Mouse (Mus musculus) MEL (cell line): ENCODE results near the gene Crygc. TPM values are rescaled to one million over a fixed set of nuclear protein-coding genes. Genes with fewer than 3 reads are reported as not detected.
A peak's percentile ranks its signal among the peaks of the same experiment; 100 is the strongest.

Experiments used
- DNase-seq: peaks from one replicate; pipeline ENCODE4 v3.0.0; 2011; ENCODE audit warnings: low read depth, low spot score
- H3K27ac ChIP-seq: 2 replicates; pipeline ENCODE4 v1.5.1; 2012; ENCODE audit warnings: low read depth, mild to moderate bottlenecking, control low read depth, low read length, moderate library complexity; ENCODE audit not compliant: control insufficient read depth
- H3K27me3 ChIP-seq, 2 experiments: fragments of 150-350 bp in 1 of 2; sonication (generic) in 1 of 2; 2 replicates each; pipeline ENCODE4 v1.6.1; 2012; ENCODE audit warnings: low read length in 2 of 2, mild to moderate bottlenecking in 2 of 2, improper control_type of control experiment in 1 of 2, moderate library complexity in 1 of 2; ENCODE audit not compliant: insufficient read depth in 2 of 2, control insufficient read depth in 1 of 2
- H3K36me3 ChIP-seq, 2 experiments: 2 replicates each; pipeline ENCODE4 v1.6.1; 2012 to 2014; ENCODE audit warnings: low read length in 2 of 2, improper control_type of control experiment in 1 of 2, inconsistent platforms in 1 of 2, mild to moderate bottlenecking in 1 of 2; ENCODE audit not compliant: insufficient read depth in 2 of 2, control insufficient read depth in 1 of 2
- H3K4me1 ChIP-seq, 2 experiments: fragments of 150-350 bp in 1 of 2; sonication (generic) in 1 of 2; 2 replicates each; pipeline ENCODE4 v1.6.1; 2012; ENCODE audit warnings: low read length in 2 of 2, improper control_type of control experiment in 1 of 2, mild to moderate bottlenecking in 1 of 2; ENCODE audit not compliant: insufficient read depth in 2 of 2, control insufficient read depth in 1 of 2
- H3K4me3 ChIP-seq, 2 experiments: fragments of 150-350 bp in 1 of 2; sonication (generic) in 1 of 2; 2 replicates each; pipeline ENCODE4 v1.5.1; 2012; ENCODE audit warnings: low read depth in 2 of 2, low read length in 2 of 2, mild to moderate bottlenecking in 2 of 2, moderate library complexity in 2 of 2, control low read depth in 1 of 2, improper control_type of control experiment in 1 of 2; ENCODE audit not compliant: control insufficient read depth in 1 of 2, insufficient read depth in 1 of 2
- H3K79me2 ChIP-seq: 2 replicates; pipeline ENCODE4 v1.6.1; 2012; ENCODE audit warnings: mild to moderate bottlenecking, low read length, moderate library complexity; ENCODE audit not compliant: control insufficient read depth, poor library complexity, insufficient read depth
- H3K9ac ChIP-seq: 2 replicates; pipeline ENCODE4 v1.6.1; 2012; ENCODE audit warnings: low read depth, mild to moderate bottlenecking, control low read depth, low read length, moderate library complexity; ENCODE audit not compliant: control insufficient read depth, poor library complexity, severe bottlenecking
- H3K9me3 ChIP-seq: fragments of 150-350 bp; sonication (generic); replicated peaks from 2 replicates; pipeline ENCODE4 v1.6.1; 2012; ENCODE audit warnings: mild to moderate bottlenecking, low read length, improper control_type of control experiment, moderate library complexity; ENCODE audit not compliant: insufficient read depth
- CHD2 ChIP-seq: IDR thresholded peaks from 2 replicates; pipeline ENCODE4 v1.6.1; 2011; ENCODE audit warnings: low read length, improper control_type of control experiment
- ELF1 ChIP-seq: IDR thresholded peaks from 2 replicates; pipeline ENCODE4 v1.6.1; 2014; ENCODE audit warnings: low read depth, mild to moderate bottlenecking, inconsistent platforms, low read length, improper control_type of control experiment, moderate library complexity
- EP300 ChIP-seq, 2 experiments: IDR thresholded peaks; 2 replicates each; pipeline ENCODE4 v1.6.1; 2011; ENCODE audit warnings: improper control_type of control experiment in 2 of 2, low read length in 2 of 2, low read depth in 1 of 2, mild to moderate bottlenecking in 1 of 2
- GATA1 ChIP-seq: IDR thresholded peaks from 2 replicates; pipeline ENCODE4 v1.6.1; 2011; ENCODE audit warnings: low read depth, low read length, improper control_type of control experiment
- JUND ChIP-seq: IDR thresholded peaks from 2 replicates; pipeline ENCODE4 v1.6.1; 2011; ENCODE audit warnings: low read depth, mild to moderate bottlenecking, improper control_type of control experiment, low read length
- MAZ ChIP-seq: IDR thresholded peaks from 2 replicates; pipeline ENCODE4 v1.6.1; 2012; ENCODE audit warnings: low read depth, mild to moderate bottlenecking, inconsistent platforms, low read length, improper control_type of control experiment
- POLR2AphosphoS2 ChIP-seq: IDR thresholded peaks from 2 replicates; pipeline ENCODE4 v1.6.1; 2011; ENCODE audit warnings: low read length, improper control_type of control experiment
- POLR2AphosphoS5 ChIP-seq: IDR thresholded peaks from 2 replicates; pipeline ENCODE4 v1.6.1; 2012; ENCODE audit warnings: low read depth, borderline replicate concordance, mild to moderate bottlenecking, inconsistent platforms, low read length, moderate library complexity, mixed read lengths
- RCOR1 ChIP-seq: IDR thresholded peaks from 2 replicates; pipeline ENCODE4 v1.6.1; 2012; ENCODE audit warnings: low read depth, mild to moderate bottlenecking, inconsistent platforms, low read length, improper control_type of control experiment
- SMC3 ChIP-seq: IDR thresholded peaks from 2 replicates; pipeline ENCODE4 v1.6.1; 2011; ENCODE audit warnings: low read depth, low read length, improper control_type of control experiment
- USF1 ChIP-seq: IDR thresholded peaks from 2 replicates; pipeline ENCODE4 v1.6.1; 2014; ENCODE audit warnings: low read depth, mild to moderate bottlenecking, inconsistent platforms, low read length, improper control_type of control experiment, moderate library complexity
- USF2 ChIP-seq, 2 experiments: IDR thresholded peaks; 2 replicates each; pipeline ENCODE4 v1.6.1; 2011 to 2012; ENCODE audit warnings: improper control_type of control experiment in 2 of 2, low read length in 2 of 2, borderline replicate concordance in 1 of 2, inconsistent platforms in 1 of 2, low read depth in 1 of 2, mild to moderate bottlenecking in 1 of 2; ENCODE audit not compliant: insufficient read depth in 1 of 2
- ZMIZ1 ChIP-seq: IDR thresholded peaks from 2 replicates; pipeline ENCODE4 v1.6.1; 2012; ENCODE audit warnings: low read depth, mild to moderate bottlenecking, inconsistent platforms, low read length, improper control_type of control experiment, moderate library complexity
- polyA plus RNA-seq, 2 experiments: library from polyadenylated mRNA; stranded (reverse) in 1 of 2; unstranded in 1 of 2; fragments of >175 nt in 1 of 2; fragments of >200 nt in 1 of 2; gene quantifications; 2 replicates each; pipeline versions ENCODE4 v1.2.1 to v1.2.4; 2012; ENCODE audit warnings: low replicate concordance in 2 of 2, low read depth in 1 of 2; ENCODE audit not compliant: insufficient read length in 2 of 2, insufficient read depth in 1 of 2, missing spikeins in 1 of 2
- total RNA-seq: library from RNA; depleted of rRNA; stranded (reverse); fragments of 300-350 nt; gene quantifications from 2 replicates; pipeline ENCODE4 v1.2.3, GENCODE M21; 2012

Gene Crygc
- total and polyA plus RNA-seq, 3 experiments, result not detected

DNA sequence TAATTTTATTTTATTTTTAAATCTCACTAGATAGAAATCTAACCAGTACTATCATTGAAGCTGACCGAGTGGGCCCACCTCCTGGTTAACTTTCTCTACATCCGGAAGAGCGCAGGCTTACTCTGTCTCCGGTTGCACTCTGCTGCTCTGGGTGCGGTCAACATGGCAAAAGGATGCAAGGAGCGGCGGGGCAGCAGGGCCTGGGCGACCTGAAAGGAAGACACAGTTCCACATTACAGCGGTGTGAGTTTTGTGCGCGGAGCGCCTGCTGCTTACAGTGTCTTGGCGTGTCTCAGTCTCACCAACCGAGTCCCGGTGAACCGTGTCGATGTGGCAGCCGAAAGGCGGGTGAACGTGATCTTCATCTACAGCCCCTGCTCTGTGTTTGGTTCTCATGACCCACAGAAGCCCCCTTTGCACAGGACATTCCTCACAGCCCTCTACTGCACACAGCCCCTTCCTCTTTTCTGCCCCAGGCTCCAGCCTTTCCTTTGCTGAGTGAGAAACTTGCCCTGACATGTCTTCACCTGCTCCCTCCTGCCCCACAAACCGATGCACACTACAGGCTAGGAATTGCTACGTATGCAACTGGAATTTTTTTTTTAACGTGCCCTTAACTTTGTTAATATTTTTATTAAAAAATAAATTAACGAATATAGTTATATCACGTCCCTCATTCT is 36.4 kb upstream of the Crygc start:
- peaks cover 0 to 4% of the 10 kb centered on the region in 2 experiments; a peak in 2 of 4 replicates for H3K36me3 ChIP-seq

DNA sequence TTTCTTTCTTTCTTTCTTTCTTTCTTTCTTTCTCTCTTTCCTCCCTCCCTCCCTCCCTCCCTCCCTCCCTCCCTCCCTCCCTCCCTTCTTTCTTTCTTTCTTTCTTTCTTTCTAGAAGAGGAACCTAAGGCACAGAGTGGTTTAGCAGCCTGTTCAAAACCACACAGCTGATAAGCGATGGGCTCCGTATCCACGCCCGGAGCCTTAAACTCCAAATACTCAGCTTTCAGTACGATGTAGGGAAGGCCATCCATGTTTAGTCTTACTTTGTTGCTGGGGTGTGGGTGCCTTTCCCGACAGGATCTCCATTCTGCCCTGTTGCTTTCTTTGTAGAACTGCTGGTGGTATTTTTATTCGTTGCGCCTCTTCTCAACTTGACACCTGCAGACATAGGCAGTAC is 35.7 kb upstream of the Crygc start:
- Histone ChIP-seq H3K27ac (no peak overlapping the region), H3K27me3 (no peaks in the 10 kb centered on the region; a peak in 1 of 4 replicates), H3K36me3 (peaks cover 0 to 4% of the 10 kb centered on the region in 2 experiments; a peak in 2 of 4 replicates), H3K9me3 (no peaks in the 10 kb centered on the region), H3K4me1 (peaks cover 0 to 5% of the 10 kb centered on the region in 2 experiments; a peak in 2 of 4 replicates), H3K79me2 (no peaks in the 10 kb centered on the region), H3K4me3 (peak overlapping the region in 1 of 2 experiments; percentile 16; a peak in 1 of 4 replicates), H3K9ac (no peak overlapping the region; the same call in 1 of the 2 replicates)
- TF ChIP-seq GATA1 (peak; percentile 18; the same call in 1 of the 2 replicates), JUND (no peak), ZMIZ1 (no peak), SMC3 (no peak), USF1 (no peak)
- DNase-seq, result peak; percentile 55

More for the DNA sequence above, 36.4 kb upstream of the Crygc start:
- DNase-seq, result no peak
- Histone ChIP-seq H3K27ac (no peak overlapping the region), H3K79me2 (no peaks in the 10 kb centered on the region), H3K9me3 (no peaks in the 10 kb centered on the region), H3K9ac (no peak overlapping the region), H3K4me3 (no peak overlapping the region), H3K27me3 (no peaks in the 10 kb centered on the region; a peak in 1 of 4 replicates), H3K4me1 (peaks cover 0 to 5% of the 10 kb centered on the region in 2 experiments; a peak in 2 of 4 replicates)
- TF ChIP-seq MAZ (no peak), POLR2AphosphoS2 (no peak), ELF1 (no peak), USF2 (IDR thresholded peaks at IDR 0.05; ENCODE audit: borderline replicate concordance in 1 of 2, insufficient read depth in 1 of 2, low read depth in 1 of 2, low read length in 2 of 2) (no peak), EP300 (IDR thresholded peaks at IDR 0.05; ENCODE audit: low read depth in 1 of 2, low read length in 2 of 2) (no peak), SMC3 (no peak), POLR2AphosphoS5 (no peak), RCOR1 (no peak), CHD2 (no peak)
- TF ChIP-seq, all 39 proteins: peak for 0
